Mouse (Mus musculus) lung, adult 2 months (tissue): ENCODE measurements around the gene Trim47.

Experiments
- CTCF ChIP-seq: fragments of 200-500 bp; IDR thresholded peaks from 2 replicates; pipeline ENCODE4 v1.5.1; 2011; ENCODE audit warnings: mild to moderate bottlenecking, low read length, control low read depth; ENCODE audit not compliant: insufficient read depth
- POLR2A ChIP-seq: fragments of 200-500 bp; IDR thresholded peaks from 2 replicates; pipeline ENCODE4 v1.6.1; 2011; ENCODE audit warnings: low read depth, mild to moderate bottlenecking, control low read depth, low read length, borderline replicate concordance; ENCODE audit errors: extremely low read depth

- TF ChIP-seq CTCF (no peak), POLR2A (0 out of 2 replicates have a peak, but pooled peaks have one; percentile 20)
Measured at GRCm38 (mm10) chr11:116110540-116110939, 16.5 kb downstream of the Trim47 start.
